Mouse (Mus musculus) forebrain, postnatal 0 days (tissue): ENCODE data around the gene Tnr. TPM values are rescaled to one million over a fixed set of nuclear protein-coding genes. Genes with fewer than 3 reads are reported as not detected.

ENCODE experiments used
- ATAC-seq: fragments of 200-750 bp; cut with Nextera tagmentation; 2 replicates; pipeline ENCODE4 v1.8.0; 2017; ENCODE audit warnings: mild to moderate bottlenecking, moderate library complexity
- DNase-seq: peaks from one replicate; pipeline ENCODE4 v3.0.0-alpha.2; 2015
- H3K27ac ChIP-seq: fragments of 300-500 bp; sonication (generic); 2 replicates; pipeline ENCODE4 v1.5.1; 2014; ENCODE audit warnings: low read depth, mild to moderate bottlenecking, antibody characterized with exemption, low read length, moderate library complexity, mixed read lengths
- H3K27me3 ChIP-seq: fragments of 300-500 bp; sonication (generic); 2 replicates; pipeline ENCODE4 v1.6.1; 2014; ENCODE audit warnings: mild to moderate bottlenecking, low read length, mixed read lengths; ENCODE audit not compliant: insufficient read depth
- H3K36me3 ChIP-seq: fragments of 300-500 bp; sonication (generic); 2 replicates; pipeline ENCODE4 v1.6.1; 2014; ENCODE audit warnings: mild to moderate bottlenecking, moderate library complexity; ENCODE audit not compliant: insufficient read depth
- H3K4me1 ChIP-seq: fragments of 300-500 bp; sonication (generic); 2 replicates; pipeline ENCODE4 v1.6.1; 2014; ENCODE audit warnings: antibody characterized with exemption; ENCODE audit not compliant: insufficient read depth
- H3K4me2 ChIP-seq: fragments of 300-500 bp; sonication (generic); 2 replicates; pipeline ENCODE4 v1.6.1; 2014; ENCODE audit warnings: low read depth, mild to moderate bottlenecking, moderate library complexity
- H3K4me3 ChIP-seq: fragments of 300-500 bp; sonication (generic); 2 replicates; pipeline ENCODE4 v1.5.1; 2014; ENCODE audit warnings: low read depth, low read length, mixed read lengths
- H3K9ac ChIP-seq: fragments of 300-500 bp; sonication (generic); 2 replicates; pipeline ENCODE4 v1.6.1; 2014; ENCODE audit warnings: mild to moderate bottlenecking
- H3K9me3 ChIP-seq: fragments of 300-500 bp; sonication (generic); 2 replicates; pipeline ENCODE4 v1.6.1; 2016; ENCODE audit warnings: low read length
- CTCF ChIP-seq: sonication (generic); IDR thresholded peaks from 2 replicates; pipeline ENCODE4 v1.5.1; 2016; ENCODE audit warnings: antibody characterized with exemption, control low read depth, low read depth
- WGBS: fragments of 180-500 bp; shearing (Covaris S2); extraction: QIAGEN DNeasy Blood & Tissue Kit; methylation state at CpG from one replicate; pipeline ENCODE4 v1.1.7; 2014; 5-methylcytosine and 5-hydroxymethylcytosine counted together
- polyA plus RNA-seq: library from polyadenylated mRNA; unstranded; fragments of >200 nt; fragmentation: Nextera tagmentation; extraction: Ambion mirVana; gene quantifications from 2 replicates; pipeline ENCODE4 v1.2.1, GENCODE M21; 2015
- total RNA-seq: library from RNA; depleted of rRNA; stranded (reverse); fragments of >200 nt; gene quantifications from 2 replicates; pipeline ENCODE4 v1.2.3, GENCODE M21; 2014

Gene Tnr
- total and polyA plus RNA-seq, 2 experiments from 2014 or later = 4.1 to 45.7 TPM

GRCm38 (mm10) chr1:159889012-159889765, 365.6 kb downstream of the Tnr start:
- no peak overlapping the region for H3K27ac ChIP-seq
- TF ChIP-seq CTCF = no peak
- DNase-seq (no peak), ATAC-seq (no peak)
- H3K4me3 ChIP-seq = no peak overlapping the region
- H3K4me1 ChIP-seq = 0 out of 2 replicates have a peak, but pooled peaks cover 3% of the 10 kb centered on the region
- H3K9me3 ChIP-seq = no peaks in the 10 kb centered on the region
- no peaks in the 10 kb centered on the region for H3K27me3 ChIP-seq
- H3K9ac ChIP-seq = no peak overlapping the region
- H3K4me2 ChIP-seq = no peak overlapping the region
- WGBS = 95% methylated on average over 17 of the region's 17 CpGs
- H3K36me3 ChIP-seq = peaks cover 3% of the 10 kb centered on the region; the same call in 1 of the 2 replicates

GRCm38 (mm10) chr1:159890524-159890923, 367.0 kb downstream of the Tnr start:
- no peak for TF ChIP-seq CTCF
- 78% methylated on average over 5 of the region's 5 CpGs for WGBS
- Histone ChIP-seq H3K9me3 (no peaks in the 10 kb centered on the region), H3K4me3 (no peak overlapping the region), H3K27ac (no peak overlapping the region), H3K4me1 (0 out of 2 replicates have a peak, but pooled peaks cover 3% of the 10 kb centered on the region), H3K9ac (no peak overlapping the region), H3K27me3 (no peaks in the 10 kb centered on the region), H3K4me2 (no peak overlapping the region), H3K36me3 (peaks cover 7% of the 10 kb centered on the region)
- ATAC-seq (no peak), DNase-seq (no peak)

- Histone ChIP-seq H3K4me3 (no peak overlapping the region), H3K9ac (no peak overlapping the region), H3K36me3 (peaks cover 4% of the 10 kb centered on the region; the same call in 1 of the 2 replicates), H3K4me2 (no peak overlapping the region), H3K9me3 (no peaks in the 10 kb centered on the region), H3K4me1 (0 out of 2 replicates have a peak, but pooled peaks cover 3% of the 10 kb centered on the region), H3K27ac (no peak overlapping the region), H3K27me3 (no peaks in the 10 kb centered on the region)
- no peak for TF ChIP-seq CTCF
- DNase-seq (no peak), ATAC-seq (no peak)
- WGBS = 74% methylated on average over 3 of the region's 3 CpGs
Measured at GRCm38 (mm10) chr1:159895094-159895493, 371.5 kb downstream of the Tnr start.

- Histone ChIP-seq H3K4me2 (no peak overlapping the region), H3K27ac (no peak overlapping the region), H3K27me3 (no peaks in the 10 kb centered on the region), H3K4me1 (0 out of 2 replicates have a peak, but pooled peaks cover 3% of the 10 kb centered on the region), H3K4me3 (no peak overlapping the region), H3K9me3 (no peaks in the 10 kb centered on the region), H3K9ac (no peak overlapping the region), H3K36me3 (peaks cover 4% of the 10 kb centered on the region; the same call in 1 of the 2 replicates)
- WGBS = 86% methylated on average over 3 of the region's 3 CpGs
- TF ChIP-seq CTCF = no peak
- DNase-seq (no peak), ATAC-seq (no peak)
Measured at GRCm38 (mm10) chr1:159899991-159900390, 376.4 kb downstream of the Tnr start.

- 61% methylated on average over 3 of the region's 3 CpGs for WGBS
- H3K4me3 ChIP-seq = no peak overlapping the region
- no peaks in the 10 kb centered on the region for H3K27me3 ChIP-seq
- H3K4me1 ChIP-seq = 0 out of 2 replicates have a peak, but pooled peaks cover 3% of the 10 kb centered on the region
- H3K9ac ChIP-seq = no peak overlapping the region
- no peak overlapping the region for H3K27ac ChIP-seq
- no peak for TF ChIP-seq CTCF
- no peaks in the 10 kb centered on the region for H3K9me3 ChIP-seq
- ATAC-seq = no peak
- H3K4me2 ChIP-seq = no peak overlapping the region
- 0 out of 2 replicates have a peak, but pooled peaks cover 4% of the 10 kb centered on the region for H3K36me3 ChIP-seq
- no peak for DNase-seq
Measured at GRCm38 (mm10) chr1:159900639-159901038, 377.1 kb downstream of the Tnr start.

- Histone ChIP-seq H3K4me3 (no peak overlapping the region), H3K9ac (no peak overlapping the region), H3K27me3 (no peaks in the 10 kb centered on the region), H3K4me1 (0 out of 2 replicates have a peak, but pooled peaks cover 3% of the 10 kb centered on the region), H3K27ac (no peak overlapping the region; the same call in 1 of the 2 replicates), H3K4me2 (no peak overlapping the region), H3K36me3 (0 out of 2 replicates have a peak, but pooled peaks cover 4% of the 10 kb centered on the region), H3K9me3 (no peaks in the 10 kb centered on the region)
- ATAC-seq (peak; percentile 50; the same call in 1 of the 2 replicates), DNase-seq (no peak)
- WGBS = 40% methylated on average over 7 of the region's 7 CpGs
- TF ChIP-seq CTCF = no peak
Measured at GRCm38 (mm10) chr1:159901366-159902119, 378.0 kb downstream of the Tnr start.
